Mouse (Mus musculus): ENCODE measurements around the gene Creb5.

Creb5 gene

DNA sequence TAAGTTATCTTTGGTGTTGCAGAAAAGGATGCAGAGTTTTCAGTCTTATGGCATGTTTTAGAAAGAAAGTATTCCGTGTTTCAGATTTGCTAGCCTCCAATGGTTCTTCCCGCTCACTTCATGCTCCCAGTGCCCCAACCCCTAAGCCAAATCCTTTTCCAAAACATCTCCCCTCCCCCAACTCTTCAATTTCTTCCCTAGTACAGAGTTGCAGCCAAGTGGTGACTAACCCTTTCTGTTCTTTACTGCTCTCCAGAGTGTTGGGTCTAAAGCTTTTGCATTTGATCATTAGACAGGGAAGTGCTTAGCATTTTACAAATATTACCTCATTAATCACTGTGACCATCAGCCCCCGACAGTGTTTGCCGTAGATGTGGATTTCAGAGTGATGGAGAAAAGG, 142.8 kb downstream of the Creb5 start:
- in situ Hi-C loops (cut with MboI, MseI) = no loop called here

DNA sequence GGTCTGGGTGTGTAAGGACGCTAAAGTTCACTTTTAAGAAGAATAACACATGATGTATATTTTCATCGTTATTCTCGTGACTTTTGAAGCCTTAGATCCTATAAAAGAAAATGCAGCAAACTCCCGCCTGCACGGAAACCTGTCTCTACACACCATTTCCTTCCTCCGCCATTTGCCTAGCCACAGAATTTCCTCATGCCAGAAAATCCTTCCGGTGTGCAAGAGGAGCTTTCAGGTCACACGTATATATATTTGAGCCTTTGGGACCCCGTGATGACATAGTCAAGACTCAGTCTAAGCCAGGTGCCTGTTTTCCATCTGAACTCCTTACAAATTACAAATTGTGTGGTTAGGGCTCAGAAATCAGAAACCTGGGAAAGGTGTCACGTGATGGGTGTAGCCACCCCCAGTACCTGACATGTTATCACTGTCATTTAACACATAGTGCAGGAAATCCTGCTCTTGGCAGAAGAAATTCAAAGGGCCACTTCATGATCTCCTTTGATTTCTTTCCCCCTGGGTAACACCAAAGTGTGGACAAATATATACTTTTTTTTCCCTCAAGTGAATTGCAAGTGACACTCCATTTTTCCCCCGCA, 158.9 kb downstream of the Creb5 start:
- in situ Hi-C loops (cut with MboI, MseI) = no loop called here

DNA sequence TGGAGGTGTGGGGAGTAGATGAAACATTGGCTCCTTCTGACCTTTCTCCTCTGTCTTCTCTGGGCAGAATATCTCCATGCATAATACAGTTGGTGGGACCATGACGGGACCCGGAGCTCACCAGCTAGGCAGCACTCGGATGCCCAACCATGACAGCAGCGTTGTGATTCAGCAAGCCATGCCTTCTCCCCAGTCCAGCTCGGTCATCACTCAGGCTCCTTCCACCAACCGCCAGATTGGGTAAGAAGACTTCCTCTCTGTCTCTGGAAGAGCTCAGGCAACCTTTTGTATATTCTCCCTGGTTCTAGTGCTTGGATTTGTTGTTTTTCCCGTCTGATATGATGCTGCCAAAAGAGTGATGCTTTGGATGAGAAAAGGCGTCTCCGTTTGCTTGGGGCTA, 160.4 kb downstream of the Creb5 start:
- in situ Hi-C loops (cut with MboI, MseI) = no loop called here

DNA sequence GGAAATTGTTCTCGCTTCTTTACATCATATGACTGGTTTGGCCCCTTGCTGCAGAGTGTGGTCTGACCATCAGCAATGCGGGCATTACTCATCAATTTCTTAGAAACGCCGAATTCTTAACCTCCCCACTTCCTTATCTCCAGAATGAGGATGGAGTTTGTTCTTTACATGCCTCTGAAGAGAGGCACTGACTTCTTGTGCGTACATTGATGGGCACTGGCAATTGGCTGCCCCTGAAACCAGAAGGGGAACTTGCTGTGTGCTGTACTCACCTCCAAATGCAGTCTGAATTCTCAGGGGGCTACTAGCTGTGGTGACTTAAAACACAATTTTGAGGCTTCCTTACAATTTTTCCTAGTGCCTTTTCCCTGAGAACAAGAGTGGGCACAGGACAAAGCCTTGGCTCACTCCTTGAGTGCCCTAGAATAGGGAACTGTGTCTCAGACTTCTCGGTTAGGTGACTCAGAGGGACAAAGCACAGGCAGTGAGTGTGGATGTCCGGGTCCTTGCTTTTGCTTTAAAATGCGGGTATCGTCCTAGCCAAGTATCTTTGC, 161.3 kb downstream of the Creb5 start:
- in situ Hi-C loops (cut with MboI, MseI) = no loop called here

DNA sequence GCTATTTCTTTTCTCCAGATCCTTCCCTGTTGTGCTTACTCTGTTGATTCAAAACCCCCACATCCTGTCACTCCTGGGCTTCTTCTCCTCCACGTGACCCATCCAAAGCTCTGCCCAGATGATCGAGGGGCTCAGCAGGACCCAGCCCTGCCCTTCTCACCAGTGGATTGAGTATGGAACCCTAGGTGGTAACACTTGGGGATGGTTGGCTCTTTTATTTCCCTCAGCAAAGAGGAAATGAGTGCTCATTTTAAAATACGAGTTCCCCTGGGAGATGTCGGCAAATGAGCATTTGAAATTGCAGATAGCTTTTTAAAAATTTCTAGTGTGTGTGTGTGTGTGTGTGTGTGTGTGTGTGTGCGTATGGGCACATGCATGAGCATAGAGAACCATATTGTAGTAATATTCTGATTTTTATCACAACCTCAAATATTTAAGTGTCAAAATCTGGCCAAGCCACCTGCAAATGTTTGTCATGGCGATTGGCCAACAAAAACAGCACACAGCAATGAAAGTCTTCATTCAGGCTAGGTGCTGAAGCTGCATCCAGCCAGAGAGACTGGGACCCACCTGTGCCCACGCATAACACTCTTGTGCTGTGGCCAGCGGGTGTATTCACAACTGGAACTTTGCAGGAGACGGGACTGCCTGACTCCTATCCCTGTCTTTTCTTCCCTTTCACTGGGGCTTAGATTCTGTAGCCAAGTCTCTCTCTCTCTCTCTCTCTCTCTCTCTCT, 162.5 kb downstream of the Creb5 start:
- in situ Hi-C loops (cut with MboI, MseI) = no loop called here

DNA sequence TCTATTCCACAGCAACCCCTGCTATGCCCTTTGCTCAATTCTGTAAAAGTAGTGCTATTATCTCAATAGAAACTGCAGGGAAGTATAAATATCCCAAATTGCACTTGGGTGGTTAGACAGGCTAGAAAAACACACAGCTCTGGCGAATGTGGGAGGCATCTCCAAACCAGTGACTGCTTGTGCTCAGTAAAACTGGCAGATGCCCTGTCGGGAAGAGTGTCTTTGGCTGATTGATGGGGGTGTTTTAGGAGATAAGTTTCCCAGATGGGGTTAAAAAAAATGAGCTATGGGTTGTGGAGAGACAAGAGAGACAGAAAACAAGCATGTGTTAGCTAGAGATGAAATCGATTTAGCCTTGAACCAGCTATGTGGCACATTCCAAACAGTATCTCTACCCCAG, 163.4 kb downstream of the Creb5 start:
- in situ Hi-C loops (cut with MboI, MseI) = no loop called here

DNA sequence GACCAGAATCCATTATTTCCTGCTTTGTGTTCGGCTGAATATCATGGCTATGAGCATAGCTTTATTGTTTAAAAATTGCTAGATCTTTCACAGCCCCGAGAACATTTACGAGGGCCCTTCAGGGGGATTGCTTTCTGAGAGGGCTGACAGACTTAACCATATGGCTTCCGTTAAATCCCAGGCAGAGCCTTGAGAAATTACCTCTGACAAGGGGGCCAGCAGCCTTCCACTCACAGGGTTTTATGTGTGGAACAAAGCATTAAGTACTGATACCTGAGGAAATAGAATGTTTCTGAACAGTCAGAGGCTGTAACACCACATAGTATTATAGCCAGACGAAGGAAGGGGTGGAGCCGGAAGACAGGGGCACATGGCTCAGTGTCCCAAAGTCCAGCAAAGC, 165.2 kb downstream of the Creb5 start:
- in situ Hi-C loops (cut with MboI, MseI) = no loop called here

DNA sequence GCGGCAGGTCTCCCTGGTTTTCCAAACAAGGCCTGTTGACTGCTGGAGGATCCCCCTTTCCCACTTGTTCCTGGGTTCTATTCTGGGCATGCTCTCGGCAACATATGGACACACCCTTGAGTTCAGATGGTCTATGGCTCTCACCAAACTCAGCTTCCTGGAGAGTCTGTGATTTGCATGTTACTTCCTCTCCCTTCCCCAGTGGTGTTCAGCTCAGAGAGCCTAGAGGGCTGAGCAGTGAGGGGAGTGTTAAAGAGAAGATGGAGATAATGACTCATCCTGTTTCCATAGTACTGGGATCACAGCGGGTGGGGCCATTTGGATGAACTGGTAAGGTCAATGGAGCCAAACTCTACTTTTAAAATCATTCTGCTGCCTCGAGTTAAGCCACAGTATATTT, 168.4 kb downstream of the Creb5 start:
- in situ Hi-C loops (cut with MboI, MseI) = loop anchor here (5.0 kb wide), 1 partner anchor 62 kb away; no protein-coding TSS in a partner anchor

DNA sequence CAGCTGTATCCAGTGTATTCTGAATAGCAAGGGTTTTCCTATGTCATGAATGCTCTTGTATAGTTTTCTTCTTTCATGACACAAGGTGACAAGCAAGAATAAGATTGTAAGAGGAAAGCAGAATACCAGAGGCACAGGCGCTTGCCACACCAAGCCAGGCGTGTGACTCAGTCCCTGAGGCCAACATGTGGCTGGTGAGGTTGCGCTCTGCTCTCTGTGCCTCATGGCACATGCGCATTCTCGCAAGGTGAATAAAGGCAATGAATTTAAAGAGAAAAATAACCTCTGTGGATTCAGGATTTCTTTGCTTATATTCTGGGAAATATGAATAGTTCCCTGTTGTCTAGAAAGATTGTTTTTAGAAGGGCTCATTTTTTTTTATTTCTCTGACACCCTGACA, 169.0 kb downstream of the Creb5 start:
- in situ Hi-C loops (cut with MboI, MseI) = loop anchor here (5.0 kb wide), 1 partner anchor 61 kb away; no protein-coding TSS in a partner anchor

DNA sequence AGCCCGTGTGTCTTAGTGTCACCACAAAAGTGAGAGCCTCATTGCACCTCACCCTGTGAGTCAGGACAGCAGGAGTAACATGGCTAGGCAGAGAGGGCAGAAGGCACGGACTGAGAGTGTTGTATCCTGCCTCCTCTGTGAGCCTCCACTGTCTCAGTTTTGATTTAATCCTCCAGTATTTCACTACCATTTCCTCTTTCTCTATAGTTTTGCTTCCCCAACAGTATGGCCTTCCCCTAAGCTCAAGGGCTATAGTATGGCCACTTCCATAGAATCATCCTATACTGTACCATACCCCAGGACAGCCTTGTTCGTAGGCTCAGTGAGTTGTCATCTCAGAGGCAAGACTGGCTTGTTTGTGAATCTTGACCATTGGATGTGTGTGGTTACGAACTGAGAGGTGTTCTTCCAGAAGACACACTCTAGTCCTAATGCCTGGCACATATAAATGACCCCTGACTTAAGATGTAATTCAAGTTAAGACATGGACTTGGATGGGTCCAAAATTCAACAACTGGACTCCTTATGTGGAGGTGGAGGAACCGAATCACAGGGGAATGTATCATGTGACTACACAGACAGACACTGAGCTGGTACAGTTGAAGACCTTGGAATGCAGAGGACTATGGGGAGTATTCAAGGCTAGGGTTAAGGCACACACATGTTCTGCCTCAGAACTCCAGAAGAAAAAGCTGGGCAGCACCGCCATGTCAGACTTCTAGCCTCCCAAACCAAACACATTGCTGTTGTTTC, 173.1 kb downstream of the Creb5 start:
- in situ Hi-C loops (cut with MboI, MseI) = loop anchor here (5.0 kb wide), 1 partner anchor 57 kb away; no protein-coding TSS in a partner anchor

DNA sequence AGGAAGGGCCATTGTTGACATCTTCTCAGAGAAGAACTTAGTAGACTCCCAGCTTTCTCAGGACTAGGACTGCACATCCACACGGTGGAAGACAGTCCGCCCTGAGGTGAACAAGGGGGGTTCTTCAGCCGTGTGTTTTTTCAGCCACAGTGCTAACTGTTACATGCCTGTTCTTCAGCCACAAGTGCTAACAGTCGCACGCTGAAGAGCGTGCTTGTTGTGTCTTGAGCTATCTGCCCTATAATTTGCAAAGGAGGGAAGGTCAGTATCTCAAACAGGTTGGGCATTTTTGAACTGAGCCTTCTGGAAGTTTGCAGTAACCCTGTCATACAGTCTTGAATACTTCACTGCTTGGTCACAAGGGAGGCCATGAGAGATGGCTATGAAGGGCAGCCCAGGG, 174.0 kb downstream of the Creb5 start:
- in situ Hi-C loops (cut with MboI, MseI) = no loop called here

DNA sequence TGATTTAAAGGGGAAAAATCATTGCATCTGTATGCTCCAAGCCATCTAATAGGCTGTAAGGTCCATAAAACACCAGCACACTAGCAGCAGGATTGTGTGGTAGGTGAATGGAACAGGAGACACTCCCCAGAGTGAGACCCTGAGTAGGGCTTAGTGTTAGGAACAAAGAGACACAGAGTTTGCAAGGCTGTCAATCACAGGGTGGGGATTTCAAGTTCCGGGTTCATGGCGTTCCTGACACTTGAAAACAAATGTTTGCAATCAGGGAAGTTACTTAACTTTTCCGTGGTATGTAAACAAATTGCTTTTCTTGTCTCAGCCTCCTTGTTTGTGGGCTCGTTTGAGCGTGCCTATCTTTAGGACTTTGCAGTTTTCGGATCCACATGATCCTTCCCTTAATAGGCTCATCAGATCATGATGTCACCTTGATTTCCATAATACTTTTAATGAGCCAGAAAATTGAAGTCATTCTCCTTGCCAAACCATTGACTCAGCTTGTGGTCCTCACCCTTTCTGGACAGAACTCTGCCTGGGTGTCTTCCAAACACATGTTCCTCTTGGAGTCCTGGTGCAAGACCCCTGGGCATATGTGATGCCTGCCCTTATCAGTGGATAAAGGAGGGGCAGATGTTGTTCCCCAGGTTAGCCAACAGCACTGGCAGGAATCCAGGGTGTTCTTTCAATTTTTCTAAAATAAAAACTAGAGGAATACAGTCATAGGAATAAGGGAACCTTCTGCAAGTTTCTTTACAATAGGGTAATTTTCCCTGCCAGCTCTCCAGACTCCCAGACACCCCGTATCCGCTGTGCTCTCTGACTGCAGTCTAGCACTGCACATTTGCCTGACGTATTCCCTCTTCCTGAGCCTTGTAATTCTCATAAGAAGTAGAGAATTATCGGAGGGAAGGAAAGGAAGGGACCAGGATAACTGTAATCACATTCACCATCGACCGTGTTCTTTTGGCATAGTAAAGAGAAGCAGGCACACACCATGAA, 175.0 kb downstream of the Creb5 start:
- in situ Hi-C loops (cut with MboI, MseI) = no loop called here

DNA sequence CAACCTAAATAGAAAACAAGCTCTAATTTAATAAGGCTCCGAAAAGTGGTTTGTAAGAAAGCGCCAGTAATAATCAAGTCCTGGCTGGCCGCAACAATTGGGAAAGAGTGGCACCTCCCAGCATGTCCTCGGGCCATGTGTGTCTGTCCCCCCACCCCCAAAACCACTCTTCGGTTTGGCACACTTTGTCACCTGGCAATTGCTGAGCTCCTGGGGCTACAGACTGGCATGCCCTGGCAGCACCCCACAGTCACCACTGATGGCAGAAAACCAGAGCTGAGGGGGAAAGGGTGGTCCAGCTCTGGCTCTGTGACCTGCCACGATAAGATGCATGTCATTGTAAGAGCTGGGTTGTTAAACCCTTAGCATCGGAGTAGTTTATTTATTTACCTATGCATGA, 175.7 kb downstream of the Creb5 start:
- in situ Hi-C loops (cut with MboI, MseI) = no loop called here

DNA sequence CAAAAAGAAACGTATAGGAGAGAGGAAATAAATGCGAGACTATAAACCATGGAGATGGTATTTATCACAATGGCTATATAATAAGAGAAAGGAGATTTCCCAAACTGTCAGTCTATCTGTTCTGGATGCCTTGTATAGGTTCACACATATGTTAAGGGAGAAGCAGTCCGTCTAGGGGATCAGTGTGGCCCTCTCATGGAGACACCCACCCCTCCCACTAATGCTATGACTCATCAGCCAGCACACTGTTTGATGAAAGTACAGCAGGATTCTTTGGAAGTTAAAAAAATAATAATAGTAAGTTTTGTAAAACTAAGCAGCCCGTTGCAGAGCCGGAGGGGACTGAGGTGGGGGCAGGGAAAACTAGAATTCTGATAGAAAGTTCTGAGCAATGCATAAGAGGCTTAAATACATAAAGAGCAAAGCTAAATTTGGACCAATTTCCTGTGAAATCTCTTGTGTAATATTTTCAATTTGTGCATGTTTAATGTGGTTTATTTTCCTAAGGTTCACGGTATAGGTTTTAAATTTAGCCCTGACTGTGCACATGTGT, 176.3 kb downstream of the Creb5 start:
- in situ Hi-C loops (cut with MboI, MseI) = no loop called here

DNA sequence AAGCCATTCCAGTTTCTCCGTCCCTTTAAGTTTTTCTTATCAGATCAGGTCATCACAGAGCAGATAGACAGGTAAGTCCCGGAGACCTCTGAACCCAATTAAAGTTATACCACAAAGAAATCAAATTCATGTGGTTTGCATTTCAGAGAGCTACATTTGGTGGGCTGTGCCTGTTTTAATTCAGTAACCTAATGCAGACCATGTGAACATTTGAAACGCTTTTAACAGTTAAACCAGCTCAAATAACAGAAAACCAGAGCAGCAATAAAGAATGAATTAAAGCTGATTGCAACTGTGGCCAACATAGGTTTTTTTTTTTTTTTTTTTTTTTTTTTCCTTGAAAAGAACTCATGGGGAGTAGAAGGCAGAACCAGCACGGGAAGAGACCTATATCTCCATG, 182.1 kb downstream of the Creb5 start:
- in situ Hi-C loops (cut with MboI, MseI) = no loop called here

DNA sequence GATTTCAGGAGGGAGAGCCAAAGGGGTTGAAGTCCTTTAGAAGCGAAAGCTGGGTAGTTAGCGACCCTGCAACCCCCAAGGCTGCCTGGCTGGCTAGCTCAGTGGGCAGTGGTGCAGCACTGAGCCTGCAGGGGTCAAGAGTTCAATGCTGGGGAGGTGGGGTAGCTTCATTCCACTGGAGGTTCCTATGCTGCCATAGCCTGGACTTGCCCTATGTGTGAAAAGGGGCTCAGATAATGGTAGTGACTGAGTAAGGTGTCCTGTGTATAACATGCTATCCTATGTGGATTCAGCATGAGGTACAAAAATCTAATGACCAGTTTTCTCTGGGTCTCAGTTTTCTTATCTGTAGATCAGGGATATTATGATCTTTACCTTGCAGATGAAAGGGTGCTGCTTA, 182.6 kb downstream of the Creb5 start:
- in situ Hi-C loops (cut with MboI, MseI) = no loop called here

DNA sequence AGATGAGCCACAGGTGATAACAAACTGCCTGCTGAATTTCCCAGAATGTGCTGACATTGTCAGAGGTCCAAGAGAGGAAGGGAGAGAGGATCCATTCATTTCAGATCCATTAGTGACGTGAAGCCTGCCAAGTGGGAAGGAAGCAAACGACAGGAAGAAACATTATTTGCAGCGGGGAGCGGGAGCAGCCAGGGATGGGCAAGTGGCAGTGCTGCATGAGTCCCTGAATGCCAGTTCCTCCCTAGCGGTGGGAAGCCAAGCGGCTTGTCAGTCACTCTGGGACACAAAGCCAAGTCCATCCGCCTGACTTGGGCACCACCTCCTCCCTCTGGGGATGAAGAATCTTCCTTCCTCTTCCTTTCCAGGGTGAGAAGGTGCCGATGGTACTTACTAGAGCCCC, 183.5 kb downstream of the Creb5 start:
- in situ Hi-C loops (cut with MboI, MseI) = no loop called here

DNA sequence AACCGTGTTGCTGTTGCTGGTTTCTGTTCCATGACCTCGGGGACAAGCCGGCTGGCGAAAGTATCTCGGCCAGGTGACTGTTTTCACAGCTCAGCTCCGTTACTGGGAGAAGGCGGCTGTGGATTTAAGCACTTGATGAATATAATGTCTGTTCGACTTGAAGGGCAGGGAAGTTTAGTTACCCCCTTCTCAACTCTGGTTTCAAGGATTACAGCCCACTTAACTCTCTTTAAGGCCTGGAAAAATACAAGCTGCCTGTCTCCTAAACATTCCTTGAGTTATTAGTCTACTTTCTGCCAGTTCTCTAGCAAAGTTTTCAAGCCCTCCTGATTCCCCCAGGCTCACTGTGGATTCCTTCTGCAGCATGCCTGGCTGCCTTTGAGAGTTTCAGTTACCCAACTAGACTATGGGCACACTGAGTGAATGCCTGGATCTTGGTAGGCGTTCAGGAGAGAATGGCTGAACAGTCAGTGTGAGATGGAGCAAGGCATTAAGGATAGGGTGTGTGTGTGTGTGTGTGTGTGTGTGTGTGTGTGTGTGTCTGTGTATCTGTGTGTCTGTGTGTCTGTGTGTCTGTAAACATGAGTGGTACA, 184.0 kb downstream of the Creb5 start:
- in situ Hi-C loops (cut with MboI, MseI) = no loop called here

DNA sequence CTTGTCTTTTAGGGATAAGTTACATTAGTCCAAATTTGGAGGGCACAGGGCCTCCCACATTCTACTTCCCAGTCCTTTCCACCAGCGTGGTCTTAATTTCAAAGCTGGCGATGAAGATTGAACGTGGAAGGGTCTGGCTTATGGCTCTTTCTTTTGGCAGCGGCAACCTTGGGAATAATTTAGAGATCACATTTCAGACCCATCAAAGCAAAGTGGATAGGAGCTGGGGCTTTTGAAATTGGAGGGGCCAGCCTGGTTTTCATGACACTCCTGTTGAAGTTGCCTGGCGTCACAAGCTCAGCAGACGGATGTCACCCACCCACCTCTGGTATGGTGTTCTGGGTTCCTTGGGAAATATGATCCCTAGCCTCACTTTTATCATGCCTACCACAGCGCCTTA, 185.7 kb downstream of the Creb5 start:
- in situ Hi-C loops (cut with MboI, MseI) = no loop called here

DNA sequence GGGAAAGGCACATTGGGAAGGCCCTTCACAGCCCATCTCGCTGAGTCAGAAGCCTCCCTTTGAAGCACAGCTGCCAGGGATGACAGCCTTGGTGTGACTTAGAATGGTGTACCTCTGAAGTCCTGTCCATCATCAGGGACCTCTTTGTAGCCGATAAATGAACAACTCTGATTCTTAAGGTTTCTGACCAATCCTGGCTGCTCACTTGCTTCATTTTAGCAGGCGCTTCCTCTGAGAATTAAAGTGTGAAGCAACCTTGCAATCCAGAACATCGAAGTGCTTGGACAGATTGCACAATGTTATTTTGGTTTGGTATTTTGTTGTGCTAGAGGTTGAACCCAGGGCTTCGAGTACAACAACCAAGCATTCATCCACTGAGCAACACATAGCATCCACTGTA, 190.4 kb downstream of the Creb5 start:
- in situ Hi-C loops (cut with MboI, MseI) = no loop called here

DNA sequence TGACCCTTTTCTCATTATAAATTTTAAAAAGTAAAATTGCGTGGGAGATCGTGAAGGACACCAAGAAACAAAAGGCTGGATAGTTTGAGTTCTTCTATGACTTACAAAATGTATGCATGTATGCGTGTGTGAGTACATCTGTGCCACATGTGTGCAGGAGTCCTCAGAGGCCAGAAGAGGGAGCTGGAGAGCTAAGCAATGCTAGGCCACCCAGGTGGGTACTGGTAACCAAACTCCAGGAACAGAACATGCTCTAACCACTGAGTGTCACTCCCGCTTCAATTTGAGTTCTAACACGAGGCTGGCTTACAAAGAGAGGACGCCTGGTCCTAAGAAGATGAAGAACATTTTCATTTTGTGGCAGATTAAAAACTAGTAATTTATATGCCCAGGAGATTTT, 203.8 kb downstream of the Creb5 start:
- in situ Hi-C loops (cut with MboI, MseI) = no loop called here

Measured in T-helper 2 cell (primary cell).